Mouse (Mus musculus) lung, postnatal 0 days (tissue): ENCODE measurements around the gene Cmtm5. TPM values are rescaled to one million over a fixed set of nuclear protein-coding genes. Genes with fewer than 3 reads are reported as not detected.

Experiments used
- ATAC-seq: fragments of 200-750 bp; cut with Nextera tagmentation; 2 replicates; pipeline ENCODE4 v1.8.0; 2017; ENCODE audit warnings: moderate library complexity
- DNase-seq: peaks from one replicate; pipeline ENCODE4 v3.0.0-alpha.2; 2016; ENCODE audit warnings: low spot score
- H3K27ac ChIP-seq: fragments of 300-500 bp; sonication (generic); 2 replicates; pipeline ENCODE4 v1.5.1; 2014; ENCODE audit warnings: antibody characterized with exemption, mild to moderate bottlenecking, low read length, mixed read lengths
- H3K27me3 ChIP-seq: fragments of 300-500 bp; sonication (generic); replicated peaks from 2 replicates; pipeline ENCODE4 v1.6.1; 2014; ENCODE audit warnings: low read length, mixed read lengths; ENCODE audit not compliant: insufficient read depth
- H3K36me3 ChIP-seq: fragments of 300-500 bp; sonication (generic); 2 replicates; pipeline ENCODE4 v1.6.1; 2014; ENCODE audit warnings: low read length, mixed read lengths; ENCODE audit not compliant: insufficient read depth
- H3K4me1 ChIP-seq: fragments of 300-500 bp; sonication (generic); 2 replicates; pipeline ENCODE4 v1.6.1; 2014; ENCODE audit warnings: antibody characterized with exemption, low read depth, low read length, mixed read lengths; ENCODE audit not compliant: insufficient read depth
- H3K4me2 ChIP-seq: fragments of 300-500 bp; sonication (generic); replicated peaks from 2 replicates; pipeline ENCODE4 v1.6.1; 2014; ENCODE audit warnings: low read depth, mild to moderate bottlenecking, low read length, moderate library complexity, mixed read lengths
- H3K4me3 ChIP-seq: fragments of 300-500 bp; sonication (generic); 2 replicates; pipeline ENCODE4 v1.5.1; 2014; ENCODE audit warnings: low read depth, low read length
- H3K9ac ChIP-seq: fragments of 300-500 bp; sonication (generic); replicated peaks from 2 replicates; pipeline ENCODE4 v1.6.1; 2014; ENCODE audit warnings: low read depth, mild to moderate bottlenecking
- H3K9me3 ChIP-seq: fragments of 300-500 bp; sonication (generic); 2 replicates; pipeline ENCODE4 v1.6.1; 2016; ENCODE audit warnings: low read length, mixed read lengths
- CTCF ChIP-seq: IDR thresholded peaks from 2 replicates; pipeline ENCODE4 v1.5.1; 2016; ENCODE audit warnings: antibody characterized with exemption, mild to moderate bottlenecking
- EP300 ChIP-seq: IDR thresholded peaks from 2 replicates; pipeline ENCODE4 v1.6.1; 2016; ENCODE audit warnings: antibody characterized with exemption, mild to moderate bottlenecking, control low read depth
- WGBS: fragments of 180-500 bp; shearing (Covaris S2); extraction: QIAGEN DNeasy Blood & Tissue Kit; methylation state at CpG from one replicate; pipeline ENCODE4 v1.1.7; 2014; 5-methylcytosine and 5-hydroxymethylcytosine counted together
- polyA plus RNA-seq: library from polyadenylated mRNA; unstranded; fragments of >200 nt; fragmentation: Nextera tagmentation; extraction: Ambion mirVana; gene quantifications from 2 replicates; pipeline ENCODE4 v1.2.1, GENCODE M21; 2015

Cmtm5 gene
- polyA plus RNA-seq, 1 experiment from 2014 or later = 0.21 TPM

- TF ChIP-seq CTCF (peak; percentile 88), EP300 (0 out of 2 replicates have a peak, but pooled peaks have one; percentile 16)
- ATAC-seq (peak; percentile 88), DNase-seq (peak; percentile 95)
- whole genome bisulfite sequencing = 0% methylated on average over 3 of the region's 3 CpGs
- H3K4me2 ChIP-seq = no peak overlapping the region
- H3K36me3 ChIP-seq = 0 out of 2 replicates have a peak, but pooled peaks cover 5% of the 10 kb centered on the region
- H3K27me3 ChIP-seq = no peaks in the 10 kb centered on the region
- no peaks in the 10 kb centered on the region for H3K9me3 ChIP-seq
- no peaks in the 10 kb centered on the region for H3K4me1 ChIP-seq
- no peak overlapping the region for H3K27ac ChIP-seq
- H3K4me3 ChIP-seq = no peak overlapping the region
- H3K9ac ChIP-seq = no peak overlapping the region
These were observed 35.7 kb upstream of the Cmtm5 start for GRCm38 (mm10) chr14:54900383-54900782.

- Histone ChIP-seq H3K9me3 (no peaks in the 10 kb centered on the region), H3K27ac (no peak overlapping the region), H3K27me3 (no peaks in the 10 kb centered on the region), H3K4me1 (no peaks in the 10 kb centered on the region), H3K9ac (no peak overlapping the region), H3K4me2 (no peak overlapping the region), H3K36me3 (no peaks in the 10 kb centered on the region; the same call in 1 of the 2 replicates), H3K4me3 (no peak overlapping the region)
- TF ChIP-seq EP300 (no peak), CTCF (no peak)
- ATAC-seq = no peak
- DNase-seq = no peak
- 92% methylated on average over 4 of the region's 4 CpGs for WGBS
These were observed 32.4 kb upstream of the Cmtm5 start for GRCm38 (mm10) chr14:54903641-54904040.

- H3K4me2 ChIP-seq = no peak overlapping the region
- DNase-seq = no peak
- no peaks in the 10 kb centered on the region; the same call in 1 of the 2 replicates for H3K4me1 ChIP-seq
- no peak for ATAC-seq
- WGBS = 73% methylated on average over 7 of the region's 7 CpGs
- TF ChIP-seq EP300 (no peak), CTCF (no peak)
- H3K36me3 ChIP-seq = no peaks in the 10 kb centered on the region; the same call in 1 of the 2 replicates
- no peak overlapping the region for H3K4me3 ChIP-seq
- H3K27ac ChIP-seq = no peak overlapping the region
- no peaks in the 10 kb centered on the region for H3K27me3 ChIP-seq
- no peaks in the 10 kb centered on the region for H3K9me3 ChIP-seq
- H3K9ac ChIP-seq = no peak overlapping the region
These were observed 27.4 kb upstream of the Cmtm5 start for GRCm38 (mm10) chr14:54908682-54909081.

GRCm38 (mm10) chr14:54912109-54912850 lies 23.8 kb upstream of the Cmtm5 start:
- H3K9ac ChIP-seq = peak overlapping the region; percentile 59
- 3% methylated on average over 54 of the region's 69 CpGs for WGBS
- H3K4me2 ChIP-seq = peak overlapping the region; percentile 100
- no peaks in the 10 kb centered on the region for H3K9me3 ChIP-seq
- no peaks in the 10 kb centered on the region for H3K27me3 ChIP-seq
- TF ChIP-seq EP300 (no peak), CTCF (no peak)
- DNase-seq = peak; percentile 39
- no peaks in the 10 kb centered on the region; the same call in 1 of the 2 replicates for H3K36me3 ChIP-seq
- H3K27ac ChIP-seq = no peak overlapping the region
- peak; percentile 58 for ATAC-seq
- H3K4me1 ChIP-seq = no peaks in the 10 kb centered on the region; the same call in 1 of the 2 replicates
- H3K4me3 ChIP-seq = peak overlapping the region; percentile 80

- Histone ChIP-seq H3K36me3 (no peaks in the 10 kb centered on the region; the same call in 1 of the 2 replicates), H3K4me2 (peak within 1 kb of the TSS; percentile 100), H3K4me1 (no peaks in the 10 kb centered on the region; the same call in 1 of the 2 replicates), H3K9me3 (no peaks in the 10 kb centered on the region), H3K4me3 (peak within 1 kb of the TSS; percentile 80), H3K27ac (no peak within 1 kb of the TSS), H3K27me3 (no peaks in the 10 kb centered on the region), H3K9ac (peak within 1 kb of the TSS; percentile 59)
- TF ChIP-seq EP300 (no peak), CTCF (peak; percentile 10; the same call in 1 of the 2 replicates)
- 0% methylated on average over 25 of the region's 28 CpGs for WGBS
- DNase-seq (peak; percentile 78), ATAC-seq (peak; percentile 87)
These were observed 23.2 kb upstream of the Cmtm5 start, which contains the start of gene Slc22a17 for GRCm38 (mm10) chr14:54912886-54913285. Gene Slc22a17 (minus strand): TSS chr14:54913132.

GRCm38 (mm10) chr14:54913343-54913742 lies 22.7 kb upstream of the Cmtm5 start:
- Histone ChIP-seq H3K9me3 (no peaks in the 10 kb centered on the region), H3K27ac (no peak overlapping the region), H3K4me2 (peak overlapping the region; percentile 100), H3K4me1 (no peaks in the 10 kb centered on the region; the same call in 1 of the 2 replicates), H3K36me3 (no peaks in the 10 kb centered on the region; the same call in 1 of the 2 replicates), H3K9ac (peak overlapping the region; percentile 59; the same call in 1 of the 2 replicates), H3K27me3 (no peaks in the 10 kb centered on the region), H3K4me3 (peak overlapping the region; percentile 80)
- WGBS = 13% methylated on average over 10 of the region's 10 CpGs
- ATAC-seq (no peak), DNase-seq (no peak)
- TF ChIP-seq CTCF = no peak
